Mouse (Mus musculus): ENCODE results near the gene Tspan11.

Gene Tspan11

GRCm38 (mm10) chr6:127933841-127934240 lies 46.5 kb downstream of the Tspan11 start:
- DNase-seq (ENCODE audit: low spot score in 2 of 2): no peak

- no peak for DNase-seq (ENCODE audit: low spot score in 2 of 2)
Measured at GRCm38 (mm10) chr6:127935105-127935504, 47.7 kb downstream of the Tspan11 start.

- no peak for DNase-seq (ENCODE audit: low spot score in 2 of 2)
Measured at GRCm38 (mm10) chr6:127942421-127942820, 55.0 kb downstream of the Tspan11 start.

- DNase-seq (ENCODE audit: low spot score in 2 of 2): peak in 1 of 2 experiments; percentile 25
Measured at GRCm38 (mm10) chr6:127945725-127946124, 58.3 kb downstream of the Tspan11 start.

- no peak for DNase-seq (ENCODE audit: low spot score in 2 of 2)
Measured at GRCm38 (mm10) chr6:127948656-127949055, 61.3 kb downstream of the Tspan11 start.

- DNase-seq (ENCODE audit: low spot score in 2 of 2): no peak
Measured at GRCm38 (mm10) chr6:127949885-127950284, 62.5 kb downstream of the Tspan11 start.

GRCm38 (mm10) chr6:127953071-127953470 lies 65.7 kb downstream of the Tspan11 start:
- no peak for DNase-seq (ENCODE audit: low spot score in 2 of 2)

GRCm38 (mm10) chr6:127956172-127956571 lies 68.8 kb downstream of the Tspan11 start:
- no peak for DNase-seq (ENCODE audit: low spot score in 2 of 2)

- no peak for DNase-seq (ENCODE audit: low spot score in 2 of 2)
Measured at GRCm38 (mm10) chr6:127960203-127960602, 72.8 kb downstream of the Tspan11 start.

GRCm38 (mm10) chr6:127965497-127965896 lies 78.1 kb downstream of the Tspan11 start:
- DNase-seq (ENCODE audit: low spot score in 2 of 2): no peak

GRCm38 (mm10) chr6:127969709-127970108 lies 82.3 kb downstream of the Tspan11 start:
- DNase-seq (ENCODE audit: low spot score in 2 of 2): no peak

- DNase-seq (ENCODE audit: low spot score in 2 of 2): peak; percentile 17 to 40
Measured at GRCm38 (mm10) chr6:127970120-127970519, 82.7 kb downstream of the Tspan11 start.

GRCm38 (mm10) chr6:127970848-127971247 lies 83.5 kb downstream of the Tspan11 start:
- DNase-seq (ENCODE audit: low spot score in 2 of 2): no peak

GRCm38 (mm10) chr6:127971931-127972330 lies 84.5 kb downstream of the Tspan11 start:
- no peak for DNase-seq (ENCODE audit: low spot score in 2 of 2)

GRCm38 (mm10) chr6:127973553-127973952 lies 86.2 kb downstream of the Tspan11 start:
- DNase-seq (ENCODE audit: low spot score in 2 of 2): no peak

- no peak for DNase-seq (ENCODE audit: low spot score in 2 of 2)
Measured at GRCm38 (mm10) chr6:127974000-127974399, 86.6 kb downstream of the Tspan11 start.

GRCm38 (mm10) chr6:127976695-127977094 lies 89.3 kb downstream of the Tspan11 start:
- no peak for DNase-seq (ENCODE audit: low spot score in 2 of 2)

- no peak for DNase-seq (ENCODE audit: low spot score in 2 of 2)
Measured at GRCm38 (mm10) chr6:127978941-127979340, 91.6 kb downstream of the Tspan11 start.

- no peak for DNase-seq (ENCODE audit: low spot score in 2 of 2)
Measured at GRCm38 (mm10) chr6:127979831-127980230, 92.4 kb downstream of the Tspan11 start.

GRCm38 (mm10) chr6:127980381-127981045 lies 93.1 kb downstream of the Tspan11 start:
- DNase-seq (ENCODE audit: low spot score in 2 of 2): no peak

- no peak for DNase-seq (ENCODE audit: low spot score in 2 of 2)
Measured at GRCm38 (mm10) chr6:127981176-127981575, 93.8 kb downstream of the Tspan11 start.

GRCm38 (mm10) chr6:127986357-127986756 lies 99.0 kb downstream of the Tspan11 start:
- no peak for DNase-seq (ENCODE audit: low spot score in 2 of 2)

GRCm38 (mm10) chr6:127987374-127987773 lies 100.0 kb downstream of the Tspan11 start:
- DNase-seq (ENCODE audit: low spot score in 2 of 2): no peak

- DNase-seq (ENCODE audit: low spot score in 2 of 2): no peak
Measured at GRCm38 (mm10) chr6:127988944-127989494, 101.6 kb downstream of the Tspan11 start.
